Mouse (Mus musculus) heart, embryonic 16.5 days (tissue): ENCODE measurements around the gene Scpep1. TPM values are rescaled to one million over a fixed set of nuclear protein-coding genes. Genes with fewer than 3 reads are reported as not detected.

Source experiments
- ATAC-seq: fragments of 200-750 bp; cut with Nextera tagmentation; replicated peaks from 2 replicates; pipeline ENCODE4 v1.8.0; 2017; ENCODE audit warnings: moderate number of reproducible peaks; ENCODE audit not compliant: insufficient read depth, low FRiP score; ENCODE audit errors: extremely low read depth
- H3K27ac ChIP-seq: fragments of 300-500 bp; sonication (generic); 2 replicates; pipeline ENCODE4 v1.5.1; 2014; ENCODE audit warnings: mild to moderate bottlenecking, low read length, control low read depth, moderate library complexity
- H3K27me3 ChIP-seq: fragments of 300-500 bp; sonication (generic); 2 replicates; pipeline ENCODE4 v1.6.1; 2014; ENCODE audit warnings: low read length, mixed read lengths; ENCODE audit not compliant: control insufficient read depth, insufficient read depth
- H3K36me3 ChIP-seq: fragments of 300-500 bp; sonication (generic); 2 replicates; pipeline ENCODE4 v1.6.1; 2014; ENCODE audit not compliant: control insufficient read depth, insufficient read depth
- H3K4me1 ChIP-seq: fragments of 300-500 bp; sonication (generic); 2 replicates; pipeline ENCODE4 v1.6.1; 2014; ENCODE audit warnings: low read length, mixed read lengths; ENCODE audit not compliant: control insufficient read depth, insufficient read depth
- H3K4me2 ChIP-seq: fragments of 300-500 bp; sonication (generic); 2 replicates; pipeline ENCODE4 v1.6.1; 2014; ENCODE audit warnings: low read depth, mild to moderate bottlenecking, control low read depth, low read length
- H3K4me3 ChIP-seq: fragments of 300-500 bp; sonication (generic); 2 replicates; pipeline ENCODE4 v1.5.1; 2014; ENCODE audit warnings: mild to moderate bottlenecking, control low read depth, low read length
- H3K9ac ChIP-seq: fragments of 300-500 bp; sonication (generic); 2 replicates; pipeline ENCODE4 v1.6.1; 2014; ENCODE audit warnings: low read length, control low read depth
- H3K9me3 ChIP-seq: fragments of 300-500 bp; sonication (generic); replicated peaks from 2 replicates; pipeline ENCODE4 v1.6.1; 2016; ENCODE audit warnings: low read length; ENCODE audit not compliant: control insufficient read depth
- WGBS: fragments of 180-500 bp; shearing (Covaris S2); extraction: QIAGEN DNeasy Blood & Tissue Kit; methylation state at CpG from one replicate; pipeline ENCODE4 v1.1.7; 2014; 5-methylcytosine and 5-hydroxymethylcytosine counted together
- polyA plus RNA-seq: library from polyadenylated mRNA; unstranded; fragments of >200 nt; fragmentation: Nextera tagmentation; extraction: Ambion mirVana; gene quantifications from 2 replicates; pipeline ENCODE4 v1.2.1, GENCODE M21; 2015

Scpep1 gene
- polyA plus RNA-seq, 1 experiment from 2014 or later = 43.6 TPM

DNA sequence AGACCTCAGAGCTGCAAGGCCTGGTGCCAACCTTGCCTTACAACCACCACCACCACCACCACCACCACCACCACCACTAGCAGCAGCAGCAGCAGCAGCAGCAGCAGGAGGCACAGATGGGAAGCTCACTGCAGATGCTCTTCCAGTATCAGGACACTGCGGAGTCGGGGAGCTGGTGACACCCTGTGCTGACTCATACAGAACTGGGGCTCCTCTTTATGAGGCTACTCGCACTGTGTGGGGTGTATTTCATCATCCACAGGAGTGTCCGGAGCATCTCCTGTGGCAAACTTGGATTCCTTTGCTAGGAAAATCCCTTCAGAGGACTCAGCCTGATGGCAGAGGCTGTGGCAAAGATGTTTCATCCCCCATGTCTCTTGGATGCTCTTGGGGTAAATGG lies 15.6 kb downstream of the Scpep1 start:
- no peak for ATAC-seq
- Histone ChIP-seq H3K9ac (no peak overlapping the region), H3K36me3 (peaks cover 7% of the 10 kb centered on the region), H3K4me1 (no peaks in the 10 kb centered on the region), H3K27me3 (no peaks in the 10 kb centered on the region), H3K4me3 (no peak overlapping the region), H3K9me3 (no peaks in the 10 kb centered on the region), H3K27ac (no peak overlapping the region), H3K4me2 (no peak overlapping the region)
- WGBS = 90% methylated on average over 4 of the region's 4 CpGs

DNA sequence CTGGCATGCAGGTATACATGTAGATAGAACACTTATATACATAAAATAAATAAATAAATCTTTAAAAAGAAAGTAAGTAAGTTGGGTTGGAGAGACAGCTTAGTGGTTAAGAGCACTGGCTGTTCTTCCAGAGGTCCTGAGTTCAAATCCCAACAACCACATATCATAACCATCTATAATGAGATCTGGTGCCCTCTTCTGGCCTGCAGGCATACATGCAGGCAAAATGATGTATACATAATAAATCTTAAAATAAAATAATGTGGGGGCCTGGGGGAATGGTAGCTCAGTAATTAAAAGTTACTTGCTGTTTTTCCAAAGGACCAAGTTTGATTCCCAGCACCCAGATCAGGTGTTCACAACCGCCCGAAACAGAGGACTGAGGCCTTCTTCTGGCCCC lies 16.5 kb downstream of the Scpep1 start:
- 93% methylated on average over 2 of the region's 2 CpGs for WGBS
- 0 out of 2 replicates have a peak, but pooled peaks cover 4% of the 10 kb centered on the region for H3K36me3 ChIP-seq
- H3K4me2 ChIP-seq = no peak overlapping the region
- H3K27me3 ChIP-seq = no peaks in the 10 kb centered on the region
- no peak for ATAC-seq
- H3K9ac ChIP-seq = no peak overlapping the region
- no peak overlapping the region for H3K4me3 ChIP-seq
- no peak overlapping the region for H3K27ac ChIP-seq
- H3K4me1 ChIP-seq = no peaks in the 10 kb centered on the region
- H3K9me3 ChIP-seq = no peaks in the 10 kb centered on the region

DNA sequence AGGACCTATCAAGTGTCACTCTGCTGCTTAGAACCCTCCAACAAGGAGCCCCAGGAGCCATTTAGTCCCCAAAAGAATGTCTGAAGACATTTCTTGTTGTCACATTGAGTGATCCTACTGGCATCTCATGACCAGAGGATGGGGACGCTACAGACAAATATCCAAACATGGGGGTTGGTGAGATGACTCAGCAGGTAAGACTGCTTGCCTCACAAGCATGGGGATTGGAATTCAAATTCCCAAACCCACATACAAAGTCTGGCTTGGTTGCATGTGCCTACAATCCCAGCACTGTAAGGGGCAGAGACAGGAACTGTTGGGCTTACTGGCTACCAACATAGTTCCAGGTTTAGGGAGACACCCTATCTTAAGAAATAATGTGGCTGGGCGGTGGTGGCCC lies 17.4 kb downstream of the Scpep1 start:
- no peak overlapping the region for H3K4me2 ChIP-seq
- H3K9ac ChIP-seq = no peak overlapping the region
- H3K27ac ChIP-seq = no peak overlapping the region
- H3K9me3 ChIP-seq = no peaks in the 10 kb centered on the region
- no peaks in the 10 kb centered on the region for H3K27me3 ChIP-seq
- H3K4me1 ChIP-seq = no peaks in the 10 kb centered on the region
- H3K36me3 ChIP-seq = 0 out of 2 replicates have a peak, but pooled peaks cover 7% of the 10 kb centered on the region
- no peak for ATAC-seq
- H3K4me3 ChIP-seq = no peak overlapping the region
- 82% methylated on average over 2 of the region's 2 CpGs for WGBS

DNA sequence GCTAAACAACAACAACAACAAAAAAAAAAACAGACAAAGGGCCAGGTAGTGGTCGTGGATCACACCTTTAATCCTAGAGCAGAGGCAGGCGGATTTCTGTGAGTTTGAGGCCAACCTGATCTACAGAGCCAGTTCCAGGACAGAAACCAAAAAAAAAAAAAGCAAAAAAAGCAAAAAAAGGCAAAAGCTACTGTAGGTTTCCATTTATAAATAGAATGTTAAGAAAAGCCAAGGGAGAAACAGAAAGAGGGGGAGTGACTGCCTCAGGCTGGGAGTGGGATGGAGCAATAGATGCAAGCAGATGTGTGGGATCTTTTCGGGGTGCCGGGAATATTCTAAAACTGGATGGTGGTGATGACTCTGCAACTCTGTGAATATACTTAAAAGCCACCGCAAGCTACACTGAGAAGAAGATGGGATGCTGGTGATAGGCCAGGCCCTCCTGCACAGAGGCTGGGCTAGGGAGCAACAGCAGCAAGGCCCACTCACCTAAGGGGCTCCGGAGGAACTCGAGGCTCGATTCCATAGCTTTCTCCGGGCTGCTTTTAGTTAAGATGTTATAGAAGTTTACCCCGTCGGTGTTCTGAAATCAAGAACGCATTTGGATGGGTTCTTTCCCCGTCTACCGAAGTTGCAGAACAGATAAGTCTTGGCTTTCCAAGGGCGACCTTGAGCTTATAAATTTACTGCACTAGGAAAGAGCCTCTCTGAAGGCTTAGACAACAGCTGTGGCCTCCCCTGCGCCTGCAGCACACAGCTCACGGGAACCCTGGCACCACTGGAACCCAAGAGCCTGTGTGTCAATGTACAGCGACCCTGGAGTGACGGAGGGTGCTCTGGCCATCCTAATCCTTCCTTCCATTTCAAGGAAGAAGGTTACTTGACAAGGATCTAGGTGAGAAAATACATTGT lies 20.9 kb downstream of the Scpep1 start:
- Histone ChIP-seq H3K4me1 (no peaks in the 10 kb centered on the region), H3K9ac (no peak overlapping the region), H3K4me2 (no peak overlapping the region), H3K4me3 (no peak overlapping the region), H3K27me3 (no peaks in the 10 kb centered on the region), H3K27ac (no peak overlapping the region), H3K9me3 (no peaks in the 10 kb centered on the region), H3K36me3 (peaks cover 16% of the 10 kb centered on the region)
- WGBS = 92% methylated on average over 19 of the region's 19 CpGs
- no peak for ATAC-seq

DNA sequence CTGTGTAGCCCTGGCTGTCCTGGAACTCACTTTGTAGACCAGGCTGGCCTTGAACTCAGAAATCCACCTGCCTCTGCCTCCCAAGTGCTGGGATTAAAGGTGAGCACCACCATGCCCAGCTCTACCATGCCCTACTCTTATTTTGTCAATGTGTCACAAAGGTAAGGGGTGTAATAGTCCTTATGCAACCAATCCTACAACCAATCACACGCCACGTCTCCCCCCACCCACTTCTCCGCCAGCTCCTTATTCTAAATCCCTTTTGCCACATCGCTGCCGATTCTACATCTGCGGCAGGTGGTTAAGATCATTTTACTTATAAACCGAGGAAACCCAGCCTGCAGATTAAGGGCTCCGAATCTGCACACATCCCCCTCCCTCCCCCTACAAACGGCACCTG lies 22.2 kb downstream of the Scpep1 start:
- 92% methylated on average over 9 of the region's 9 CpGs for WGBS
- H3K4me3 ChIP-seq = no peak overlapping the region
- peaks cover 16% of the 10 kb centered on the region for H3K36me3 ChIP-seq
- H3K27ac ChIP-seq = no peak overlapping the region
- no peak for ATAC-seq
- H3K4me1 ChIP-seq = no peaks in the 10 kb centered on the region
- H3K4me2 ChIP-seq = no peak overlapping the region
- no peaks in the 10 kb centered on the region for H3K9me3 ChIP-seq
- no peaks in the 10 kb centered on the region for H3K27me3 ChIP-seq
- no peak overlapping the region for H3K9ac ChIP-seq

DNA sequence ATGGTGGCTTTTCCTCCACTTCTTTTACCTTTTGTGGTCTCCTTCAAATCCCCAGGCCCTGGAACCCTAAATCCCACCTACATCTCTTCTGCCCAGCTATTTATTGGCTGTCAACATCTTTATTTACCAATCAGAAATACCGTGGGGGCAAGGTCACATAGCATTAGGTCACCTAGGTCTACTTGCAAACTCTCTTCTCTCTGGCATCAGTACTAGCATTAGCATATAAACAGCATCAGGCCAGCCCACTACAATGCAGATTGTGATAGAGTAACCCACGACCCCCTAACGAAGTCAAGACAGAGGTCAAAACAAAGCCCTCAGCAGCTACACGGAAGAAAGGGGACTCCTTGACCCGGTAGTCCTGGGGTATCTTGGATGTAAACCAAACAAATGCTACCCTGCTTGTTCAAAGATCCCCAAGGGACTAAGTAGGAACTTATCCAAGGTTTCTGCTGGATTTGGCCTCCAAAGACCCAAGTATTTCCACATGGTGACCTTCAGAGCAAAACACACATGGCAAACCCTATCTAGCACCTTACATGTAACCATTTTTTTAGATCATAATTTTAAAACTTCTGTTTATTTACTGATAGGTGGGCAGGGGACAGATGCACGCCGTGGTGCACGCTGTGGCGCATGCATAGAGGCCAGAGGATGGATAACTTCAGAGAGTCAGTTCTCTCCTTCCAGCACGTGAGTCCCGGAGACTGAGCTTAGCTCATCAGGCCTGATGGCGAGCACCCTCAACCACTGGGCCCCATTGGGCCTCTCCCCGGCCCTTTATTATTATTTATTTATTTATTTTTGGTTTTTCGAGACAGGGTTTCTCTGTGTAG lies 23.4 kb downstream of the Scpep1 start:
- Histone ChIP-seq H3K27me3 (no peaks in the 10 kb centered on the region), H3K9ac (no peak overlapping the region), H3K4me3 (no peak overlapping the region), H3K4me2 (no peak overlapping the region), H3K4me1 (no peaks in the 10 kb centered on the region), H3K9me3 (no peaks in the 10 kb centered on the region), H3K27ac (no peak overlapping the region), H3K36me3 (peaks cover 16% of the 10 kb centered on the region)
- 86% methylated on average over 14 of the region's 14 CpGs for WGBS
- no peak for ATAC-seq

DNA sequence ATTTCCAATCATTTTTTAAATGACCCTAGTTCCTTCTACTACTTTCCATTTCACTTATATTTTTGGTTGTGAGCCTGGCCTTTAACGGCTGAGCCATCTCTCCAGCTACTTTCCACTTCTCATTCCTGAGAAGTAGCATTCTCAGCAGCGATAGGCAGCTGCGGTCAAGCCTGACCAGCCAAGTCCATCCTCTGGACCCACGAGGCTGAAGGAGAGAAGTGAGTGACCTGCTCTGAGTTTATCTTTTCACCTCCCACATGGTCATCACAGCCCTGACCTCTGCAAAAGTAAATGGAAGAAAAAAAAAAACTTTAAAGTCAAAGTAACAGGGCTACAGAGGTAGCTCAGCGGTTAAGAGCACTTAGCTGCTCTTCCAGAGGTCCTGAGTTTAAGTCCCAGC lies 28.7 kb downstream of the Scpep1 start:
- no peak overlapping the region for H3K9ac ChIP-seq
- peaks cover 17% of the 10 kb centered on the region for H3K36me3 ChIP-seq
- no peak overlapping the region for H3K27ac ChIP-seq
- no peak overlapping the region for H3K4me2 ChIP-seq
- no peak for ATAC-seq
- H3K4me3 ChIP-seq = no peak overlapping the region
- WGBS = 74% methylated on average over 5 of the region's 5 CpGs
- no peaks in the 10 kb centered on the region for H3K27me3 ChIP-seq
- no peaks in the 10 kb centered on the region for H3K9me3 ChIP-seq
- no peaks in the 10 kb centered on the region for H3K4me1 ChIP-seq

DNA sequence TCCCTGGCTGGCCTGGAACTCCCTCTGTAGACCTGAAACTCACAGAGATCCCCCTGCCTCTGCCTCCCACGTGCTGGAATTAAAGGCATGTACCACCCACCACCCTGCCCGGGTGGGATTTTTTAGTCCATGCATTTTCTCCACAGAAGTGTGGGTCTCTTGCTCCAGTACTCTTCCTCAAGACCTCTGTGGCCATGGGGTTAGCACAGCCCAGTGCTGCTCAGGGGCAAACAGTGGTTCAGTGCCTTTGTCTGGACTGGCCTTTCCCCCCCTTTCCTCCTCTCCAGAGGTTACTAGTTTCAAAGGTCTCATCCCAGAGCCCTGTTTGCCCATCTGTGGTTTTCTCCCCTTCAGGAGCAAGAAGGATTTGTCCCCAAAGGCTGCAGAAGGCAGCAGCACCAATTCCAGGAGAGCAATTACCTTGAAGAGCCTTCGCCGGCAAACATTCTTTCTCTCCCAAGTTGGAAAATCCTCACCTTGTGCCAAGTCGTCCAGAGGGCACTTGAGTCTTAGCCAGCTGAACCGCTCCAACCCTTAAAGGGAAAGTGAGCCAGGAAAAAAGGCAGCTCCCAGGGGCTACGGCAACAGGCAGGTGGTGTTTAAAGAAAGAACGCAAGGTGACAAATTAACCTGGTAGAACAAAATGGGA lies 45.8 kb downstream of the Scpep1 start:
- Histone ChIP-seq H3K4me1 (peaks cover 12% of the 10 kb centered on the region), H3K27ac (peak overlapping the region; percentile 92), H3K36me3 (no peaks in the 10 kb centered on the region), H3K9me3 (no peaks in the 10 kb centered on the region), H3K4me3 (no peak overlapping the region), H3K4me2 (peak overlapping the region; percentile 44; the same call in 1 of the 2 replicates), H3K27me3 (no peaks in the 10 kb centered on the region), H3K9ac (no peak overlapping the region)
- 55% methylated on average over 8 of the region's 8 CpGs for WGBS
- ATAC-seq = peak; percentile 75; the same call in 1 of the 2 replicates
